Mouse (Mus musculus): ENCODE measurements around the gene Cadps.
A peak's percentile ranks its signal among the peaks of the same experiment; 100 is the strongest.

The Cadps gene

DNA sequence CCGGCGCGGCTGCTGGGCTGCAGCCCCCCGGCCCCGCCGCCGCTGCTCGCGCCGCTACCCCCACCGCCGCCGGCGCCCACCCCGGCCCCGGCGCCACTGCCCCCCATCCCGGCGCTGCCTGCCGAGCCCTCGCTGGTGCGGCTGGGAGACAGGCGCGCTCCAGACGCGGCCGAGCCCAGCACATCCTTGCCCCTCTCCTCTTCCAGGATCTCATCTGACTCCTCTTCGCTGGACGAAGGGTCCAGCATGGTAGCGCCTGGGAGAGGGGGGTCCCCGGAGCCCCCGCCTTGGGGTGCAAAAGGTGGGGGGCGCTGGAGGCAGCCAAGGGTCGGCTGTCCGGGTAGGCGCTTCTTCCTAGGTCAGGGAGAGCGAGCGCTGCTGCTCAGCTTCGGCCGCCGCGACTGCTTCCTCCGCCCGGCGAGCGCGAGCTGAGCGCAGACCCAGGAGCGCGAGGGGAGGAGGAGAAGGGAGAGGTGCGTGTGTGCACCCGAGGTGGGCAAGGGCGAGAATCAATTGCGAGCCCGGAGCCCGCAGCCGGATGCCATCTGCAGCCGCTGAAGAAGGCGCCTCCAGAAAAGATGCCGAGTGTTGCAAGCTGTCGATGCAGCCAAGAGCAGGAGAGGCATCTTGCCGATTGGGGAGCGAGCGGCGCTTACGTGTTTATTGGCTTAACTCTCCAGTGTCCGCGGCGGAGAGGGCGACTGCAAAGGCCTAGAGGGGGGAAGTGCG lies at the start of gene Cadps:
Gene Cadps, minus strand, starts transcription at position 589 of the 729 bp plus-strand sequence.
- peak; percentile 27 for DNase-seq (ENCODE audit: low read depth, low spot score)

GRCm38 (mm10) chr14:12869605-12870004 lies 46.7 kb upstream of the Cadps start:
- no peak for DNase-seq (ENCODE audit: low read depth, low spot score)

- DNase-seq (ENCODE audit: low read depth, low spot score) = no peak
Observed at GRCm38 (mm10) chr14:12865258-12865657, 42.4 kb upstream of the Cadps start.

GRCm38 (mm10) chr14:12843860-12844259 lies 21.0 kb upstream of the Cadps start:
- no peak for DNase-seq (ENCODE audit: low read depth, low spot score)

GRCm38 (mm10) chr14:12839471-12839870 lies 16.6 kb upstream of the Cadps start:
- DNase-seq (ENCODE audit: low read depth, low spot score) = no peak

DNA sequence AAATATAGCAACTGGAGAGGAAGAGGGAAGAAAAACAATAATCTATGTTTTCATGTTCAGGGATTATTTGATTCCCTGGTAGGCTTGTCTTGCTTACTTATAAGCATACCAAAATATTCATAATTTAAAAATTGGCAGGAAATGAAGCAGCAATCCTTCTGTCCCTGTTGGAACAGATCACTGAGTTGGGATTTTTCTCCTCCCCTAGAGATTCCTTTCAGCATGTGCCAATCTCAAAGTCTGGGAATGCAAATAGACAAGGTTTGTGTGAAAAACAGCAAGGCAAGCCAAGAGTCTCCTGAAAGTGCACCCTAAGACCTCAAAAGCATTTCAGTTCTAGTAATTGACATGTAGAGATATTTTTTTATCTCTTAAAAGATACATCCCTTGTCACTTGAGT lies 16.1 kb upstream of the Cadps start:
- no peak for DNase-seq (ENCODE audit: low read depth, low spot score)

- DNase-seq (ENCODE audit: low read depth, low spot score) = no peak
Observed at GRCm38 (mm10) chr14:12838323-12838722, 15.4 kb upstream of the Cadps start.

DNA sequence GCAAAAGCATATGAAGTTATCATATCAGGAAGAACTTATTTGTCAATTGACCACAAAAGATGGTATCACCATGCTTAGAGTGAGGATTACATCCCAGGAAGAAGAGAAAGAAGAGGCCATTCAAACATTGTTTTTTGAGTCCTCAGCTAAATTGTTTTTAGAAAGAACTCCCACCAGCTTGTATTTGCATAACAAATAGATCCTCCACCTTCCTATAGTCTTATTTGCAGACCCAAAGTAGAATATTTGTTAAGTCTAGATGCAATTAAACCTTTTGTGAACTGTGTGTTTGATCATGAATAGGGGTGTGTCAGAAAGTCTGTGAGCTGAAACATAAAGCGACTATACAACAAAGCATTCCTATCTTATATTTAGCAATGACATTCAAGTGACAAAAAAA lies 15.0 kb upstream of the Cadps start:
- no peak for DNase-seq (ENCODE audit: low read depth, low spot score)

DNA sequence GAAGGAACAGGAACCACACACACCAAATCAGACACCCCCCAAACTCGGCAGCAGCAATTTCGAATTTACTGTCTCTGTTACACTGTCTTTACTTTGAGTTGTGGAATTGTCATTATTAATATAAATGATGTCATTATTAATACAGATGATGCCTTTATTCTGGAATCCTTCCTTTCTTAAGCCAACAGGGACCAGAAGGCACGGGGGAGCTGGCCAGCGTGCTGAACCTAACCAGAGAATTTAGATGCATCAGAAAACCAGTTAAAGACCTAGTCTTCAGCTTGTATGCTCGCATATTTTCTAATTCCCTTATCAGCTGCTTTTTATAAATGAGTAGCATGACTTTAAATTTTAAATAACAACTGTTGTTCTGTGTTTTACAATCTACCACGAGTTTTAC lies 902 bp upstream of the Cadps start:
- peak; percentile 62 for DNase-seq (ENCODE audit: low read depth, low spot score)

DNA sequence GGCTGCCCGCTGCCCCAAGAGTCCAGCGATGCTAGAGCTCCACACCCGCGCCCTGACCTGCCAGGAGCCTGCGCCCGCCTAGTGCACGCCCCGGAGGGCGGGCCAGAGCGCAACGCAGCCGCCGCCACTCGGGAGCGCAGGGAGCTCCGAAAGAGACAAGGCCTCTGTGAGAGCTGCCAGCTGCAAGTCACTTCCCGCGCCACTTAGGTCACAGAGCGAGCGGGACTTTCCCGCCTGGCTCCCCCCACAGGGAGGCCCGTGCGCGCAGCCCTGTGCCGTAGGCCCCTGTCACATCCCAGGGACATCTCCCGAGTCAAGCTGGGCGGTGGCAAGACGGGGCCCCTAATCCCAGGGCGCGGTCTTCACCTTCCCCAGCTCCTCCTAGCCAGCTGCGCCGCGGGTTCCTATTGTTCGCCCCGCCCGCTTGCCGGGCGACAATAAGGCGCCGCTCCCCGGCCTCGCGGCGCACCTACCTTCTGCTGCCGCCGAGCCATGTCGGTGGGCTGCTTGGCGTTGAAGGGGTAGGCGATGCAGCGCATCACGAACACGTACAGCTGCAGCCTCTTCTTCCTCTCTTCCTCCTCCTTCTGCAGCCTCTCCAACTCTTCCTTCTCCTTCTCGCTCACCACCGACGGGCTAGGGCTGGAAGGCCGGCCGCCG lies 918 bp downstream of the Cadps start:
- peak; percentile 44 for DNase-seq (ENCODE audit: low read depth, low spot score)

DNA sequence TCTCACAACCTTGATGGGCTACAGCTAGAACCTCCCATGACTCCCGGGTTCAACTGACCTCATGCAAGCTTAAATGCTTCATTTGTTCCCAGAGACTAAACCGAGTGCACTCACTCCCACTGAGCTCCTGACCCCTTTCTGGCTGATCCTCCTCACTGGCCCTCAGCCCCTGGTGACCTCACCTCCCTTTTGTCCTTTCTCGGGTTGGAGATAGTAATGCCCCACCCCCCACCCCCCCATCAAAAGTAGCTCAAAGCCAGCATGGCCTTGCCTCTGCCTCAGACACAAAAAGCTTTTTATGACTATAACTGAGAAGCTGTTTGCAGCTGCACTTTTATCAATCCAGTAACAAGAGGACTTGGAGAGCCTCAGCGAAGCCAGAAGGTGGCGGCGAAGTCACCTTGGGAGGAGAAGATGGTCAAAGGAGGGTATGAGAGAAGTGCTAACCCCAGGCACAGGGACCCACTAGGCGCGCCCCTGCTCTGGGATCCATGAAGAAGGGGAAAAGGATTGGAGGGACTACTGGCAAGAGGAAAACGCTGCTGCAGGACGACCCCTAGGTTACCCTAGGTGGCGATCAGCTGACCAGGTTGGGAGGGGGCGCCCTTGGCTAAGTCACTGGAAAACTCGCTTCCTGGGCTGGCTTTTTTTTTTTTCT lies 1.6 kb downstream of the Cadps start:
- peak; percentile 22 for DNase-seq (ENCODE audit: low read depth, low spot score)

- DNase-seq (ENCODE audit: low read depth, low spot score) = no peak
Observed at GRCm38 (mm10) chr14:12820149-12820548, 2.7 kb downstream of the Cadps start.

GRCm38 (mm10) chr14:12818442-12818841 lies 4.4 kb downstream of the Cadps start:
- no peak for DNase-seq (ENCODE audit: low read depth, low spot score)

DNA sequence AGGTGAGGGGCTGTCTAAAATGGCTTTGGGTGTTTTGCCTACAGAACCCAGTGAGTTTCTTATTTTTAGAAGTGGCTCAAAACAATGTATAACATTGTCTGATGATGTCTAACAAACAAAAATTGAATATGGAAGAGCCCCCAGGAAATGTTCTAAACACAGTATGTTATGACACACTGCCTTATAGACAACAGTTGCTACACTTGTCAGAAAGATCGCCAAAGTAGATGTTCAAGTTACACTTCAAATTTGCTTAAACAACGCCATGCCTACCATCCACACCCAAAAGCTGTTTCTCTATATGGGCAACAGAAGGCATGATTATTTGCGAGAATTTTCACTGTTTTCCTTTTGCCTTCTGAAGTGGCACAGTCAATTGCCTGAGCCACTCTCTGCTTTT lies 10.8 kb downstream of the Cadps start:
- DNase-seq (ENCODE audit: low read depth, low spot score) = no peak

DNA sequence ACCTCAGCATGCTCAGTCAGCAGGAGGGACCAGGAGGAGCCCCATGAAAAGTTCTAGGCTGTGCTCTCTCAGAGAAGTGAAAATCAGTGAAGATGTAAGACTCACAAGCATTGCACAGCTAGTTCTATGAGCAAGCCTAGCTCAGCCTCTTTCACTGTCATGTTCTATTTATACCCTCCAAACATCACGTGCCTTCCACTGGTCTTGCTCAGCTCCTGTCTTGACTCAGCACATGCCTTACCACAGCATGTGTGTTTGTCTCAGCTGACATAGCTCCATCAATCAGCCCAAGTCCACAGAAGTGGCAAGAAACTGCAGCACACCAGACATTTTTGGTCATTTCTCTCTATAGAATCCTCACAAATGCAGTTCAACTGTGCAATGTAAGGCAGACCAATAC lies 19.9 kb downstream of the Cadps start:
- DNase-seq (ENCODE audit: low read depth, low spot score) = no peak

DNA sequence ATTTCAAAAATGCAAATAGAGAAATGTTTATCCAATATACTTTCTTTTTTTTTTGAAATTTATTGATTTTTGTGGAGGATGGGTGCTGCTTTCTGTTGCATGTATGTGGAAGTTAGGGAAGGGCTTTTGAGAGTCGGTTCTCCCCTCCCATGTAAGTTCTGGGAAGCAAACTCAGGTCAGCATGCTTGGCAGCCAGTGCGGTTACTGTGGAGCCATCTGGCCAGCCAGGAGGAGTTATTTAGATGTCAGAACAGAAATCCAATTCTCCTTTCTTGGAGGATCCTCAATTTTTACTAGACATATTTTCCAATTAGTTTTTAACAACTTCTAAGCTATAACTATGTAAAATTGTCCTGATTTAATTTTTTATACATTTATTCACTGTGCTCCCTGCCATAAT lies 21.8 kb downstream of the Cadps start:
- DNase-seq (ENCODE audit: low read depth, low spot score) = no peak

- no peak for DNase-seq (ENCODE audit: low read depth, low spot score)
Observed at GRCm38 (mm10) chr14:12798926-12799325, 24.0 kb downstream of the Cadps start.

DNA sequence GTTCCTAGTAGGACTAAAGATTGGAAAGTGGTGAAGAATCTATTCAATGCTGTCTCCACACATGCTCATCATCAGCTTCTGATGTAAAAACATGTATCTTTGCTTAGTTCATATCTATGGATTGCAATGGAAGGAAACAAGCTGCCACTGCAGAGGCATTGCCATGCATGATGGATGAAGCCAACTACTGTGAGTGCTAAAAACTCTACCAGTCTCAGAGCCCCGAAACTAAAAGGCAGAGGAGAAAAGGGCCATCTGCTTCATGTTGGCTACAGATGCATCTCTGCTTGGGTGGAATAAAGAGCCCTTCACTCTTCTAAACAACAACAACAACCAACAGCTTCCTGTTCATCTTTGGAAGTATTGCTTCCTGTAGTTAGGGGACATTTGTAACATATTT lies 38.6 kb downstream of the Cadps start:
- no peak for DNase-seq (ENCODE audit: low read depth, low spot score)

DNA sequence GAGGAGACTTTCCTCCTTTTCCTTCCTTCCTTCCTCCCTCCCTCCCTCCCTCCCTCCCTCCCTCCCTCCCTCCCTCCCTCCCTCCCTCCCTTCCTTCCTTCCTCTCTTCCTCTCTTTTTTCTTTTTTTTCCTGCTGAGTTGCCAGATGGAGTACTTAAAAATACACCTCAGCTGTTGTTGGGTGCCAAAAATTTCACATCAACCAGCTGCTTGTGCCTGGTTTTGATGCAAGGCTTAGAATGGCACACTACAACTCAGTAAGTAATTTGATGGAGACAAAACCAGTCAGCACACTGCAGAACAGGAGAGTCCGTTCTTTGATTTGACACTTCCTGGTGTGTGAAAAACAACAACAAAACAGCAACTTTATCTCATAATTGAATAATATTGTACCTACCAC lies 42.9 kb downstream of the Cadps start:
- no peak for DNase-seq (ENCODE audit: low read depth, low spot score)

DNA sequence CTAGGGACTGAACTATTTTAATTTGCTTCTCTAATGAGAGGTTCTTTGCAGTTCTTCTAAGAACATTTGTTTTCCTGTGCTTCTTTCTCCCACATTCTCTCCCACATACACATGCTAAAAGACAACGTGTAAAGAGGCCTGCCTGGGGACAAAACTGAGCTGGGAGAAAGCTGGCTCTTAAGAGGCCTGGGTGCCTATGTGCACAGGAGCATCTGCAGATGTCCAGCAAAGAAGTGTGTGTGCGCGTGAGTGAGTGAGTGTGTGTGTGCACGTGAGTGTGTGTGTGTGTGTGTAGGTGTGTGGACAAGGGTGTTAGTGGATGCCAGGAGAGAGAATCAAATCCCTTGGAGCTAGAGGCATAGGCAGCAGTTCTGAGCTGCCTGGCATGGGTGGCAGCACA lies 44.9 kb downstream of the Cadps start:
- DNase-seq (ENCODE audit: low read depth, low spot score) = no peak

GRCm38 (mm10) chr14:12768870-12769269 lies 54.0 kb downstream of the Cadps start:
- no peak for DNase-seq (ENCODE audit: low read depth, low spot score)

DNA sequence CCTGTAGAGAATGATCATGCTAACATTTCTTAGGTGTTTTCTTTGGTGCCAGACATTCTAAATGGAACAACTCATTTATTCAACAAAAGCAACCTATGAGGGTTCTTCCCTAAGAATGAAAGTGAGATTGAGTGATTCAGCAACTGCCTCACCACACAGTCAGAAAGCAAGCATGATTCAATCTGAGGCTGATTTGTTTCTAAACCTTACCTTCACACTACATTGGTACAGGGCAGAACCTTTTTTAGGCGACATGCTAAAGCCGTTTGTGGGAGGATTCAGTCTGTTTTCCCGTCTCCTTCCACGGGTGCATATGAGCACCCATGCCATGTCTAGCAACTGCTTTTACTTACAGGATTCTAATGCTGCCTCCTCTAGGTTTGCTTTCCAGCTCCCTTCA lies 69.6 kb downstream of the Cadps start:
- DNase-seq (ENCODE audit: low read depth, low spot score) = no peak

DNA sequence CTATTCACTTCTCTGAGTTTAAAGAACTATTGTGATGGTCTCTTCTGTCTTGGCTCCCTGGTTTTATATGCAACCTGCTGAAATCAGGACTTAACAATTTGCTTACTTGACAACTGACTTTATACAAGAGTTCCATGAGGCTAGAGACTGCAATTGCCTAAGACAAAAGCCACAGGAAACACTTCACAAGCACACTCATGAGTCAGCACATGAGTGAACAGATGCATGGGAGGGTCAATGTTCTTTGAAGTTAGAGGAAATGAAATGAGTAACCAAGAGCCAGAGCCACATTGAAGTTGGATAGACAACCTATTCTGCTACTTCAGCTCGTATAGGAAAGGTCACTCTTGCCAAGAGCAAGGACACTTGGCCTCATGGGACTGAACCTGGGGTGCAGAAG lies 71.1 kb downstream of the Cadps start:
- DNase-seq (ENCODE audit: low read depth, low spot score) = no peak

Data from embryo, embryonic 11.5 days (tissue).